8 mouse cellular contexts compared by ENCODE assay signal in the genomic region with DNA sequence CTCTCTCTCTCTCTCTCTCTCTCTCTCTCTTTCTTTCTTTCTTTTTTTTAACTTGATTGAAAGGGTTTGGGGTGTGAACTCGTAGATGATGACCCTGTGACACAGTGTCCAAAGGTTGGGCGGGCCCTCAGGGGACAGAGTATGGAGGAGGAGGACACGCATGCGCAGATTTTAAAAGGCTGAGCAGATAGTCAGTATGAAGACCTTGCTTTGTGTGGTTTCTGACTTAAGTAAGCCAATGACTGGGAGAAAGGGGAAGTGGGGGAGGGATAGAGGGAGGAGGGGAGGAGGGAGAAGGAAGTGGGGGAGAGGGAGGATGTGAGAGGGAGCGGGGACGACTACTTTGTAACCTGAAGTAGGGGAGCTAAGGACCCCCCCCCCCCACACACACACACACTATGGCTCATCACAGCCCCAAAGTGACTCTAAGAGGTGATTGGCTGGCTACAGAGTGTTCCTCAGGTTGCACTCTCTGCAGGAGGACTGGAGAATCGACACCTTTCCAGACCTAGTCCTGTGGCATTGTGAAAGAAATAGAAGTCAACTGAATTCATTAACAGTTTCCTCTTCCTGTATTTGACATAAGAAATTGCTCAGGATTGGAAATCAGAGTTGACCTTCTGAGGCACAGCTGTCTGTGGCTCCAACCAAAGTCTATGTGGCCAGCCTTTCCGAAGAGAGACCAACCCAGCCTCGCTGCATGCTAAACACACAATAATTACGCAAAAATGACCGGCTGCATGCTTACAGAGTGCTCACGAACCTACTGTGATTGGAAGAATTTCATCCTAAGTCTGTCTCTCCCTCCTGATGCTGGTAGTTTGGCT. TPM values are rescaled to one million over a fixed set of nuclear protein-coding genes. Genes with fewer than 3 reads are reported as not detected.
DNase-seq lines count a peak whose midpoint lies in the region; ATAC-seq and TF ChIP-seq lines count a peak whose summit lies in the region.

No protein-coding gene starts in this region.

- H3K4me3 ChIP-seq in lung, adult 2 months (replicated peaks; ENCODE audit: extremely low read depth, low read depth, low read length), result no peak overlapping the region
- H3K4me3 ChIP-seq in forebrain, postnatal 0 days (ENCODE audit: low read depth, low read length), result no peak overlapping the region
- H3K4me3 ChIP-seq in forebrain, embryonic 16.5 days (replicated peaks; ENCODE audit: low read length), result no peak overlapping the region

- 45% methylated on average over 12 of the region's 12 CpGs for WGBS in lung, adult 2 months
- 75% methylated on average over 12 of the region's 12 CpGs for WGBS in forebrain, postnatal 0 days
- 70% methylated on average over 12 of the region's 12 CpGs for WGBS in forebrain, embryonic 16.5 days

- TF ChIP-seq POLR2A in lung, adult 2 months (IDR thresholded peaks at IDR 0.05; ENCODE audit: borderline replicate concordance, extremely low read depth, low read depth, low read length), result no peak

- DNase-seq in lung, adult 18-20 months, result peak; percentile 66 to 72
- no peak for DNase-seq in lung, adult 2 months
- DNase-seq in embryo, embryonic 10.5 days (ENCODE audit: low spot score), result peak; percentile 63
- peak; percentile 62 to 66 for DNase-seq in kidney, postnatal 25 days
- peak; percentile 58 to 64 for DNase-seq in monocyte, adult 2 months (ENCODE audit: low read depth in 1 of 2, low spot score in 2 of 2)
- DNase-seq in forebrain, postnatal 0 days, result no peak
- no peak for DNase-seq in yolk sac, embryonic 10.5 days (ENCODE audit: low spot score)

- no peak for ATAC-seq in forebrain, postnatal 0 days
- ATAC-seq in forebrain, embryonic 16.5 days, result no peak

- no peak for TF ChIP-seq CTCF in lung, adult 2 months (IDR thresholded peaks at IDR 0.05; ENCODE audit: insufficient read depth, low read length)
- no peak for TF ChIP-seq CTCF in forebrain, postnatal 0 days (IDR thresholded peaks at IDR 0.05; ENCODE audit: low read depth)

- H3K9me3 ChIP-seq in forebrain, postnatal 0 days (ENCODE audit: low read length), result no peaks in the 10 kb centered on the region
- no peaks in the 10 kb centered on the region for H3K9me3 ChIP-seq in forebrain, embryonic 16.5 days (ENCODE audit: control insufficient read depth, low read length)

- H3K27ac ChIP-seq in forebrain, postnatal 0 days (ENCODE audit: low read depth, low read length), result no peak overlapping the region
- no peak overlapping the region for H3K27ac ChIP-seq in forebrain, embryonic 16.5 days (ENCODE audit: low read length)

- no peak overlapping the region for H3K9ac ChIP-seq in forebrain, postnatal 0 days
- no peak overlapping the region for H3K9ac ChIP-seq in forebrain, embryonic 16.5 days (replicated peaks; ENCODE audit: low read depth, low read length)

- H3K27me3 ChIP-seq in forebrain, postnatal 0 days (ENCODE audit: insufficient read depth, low read length), result no peaks in the 10 kb centered on the region
- no peaks in the 10 kb centered on the region for H3K27me3 ChIP-seq in forebrain, embryonic 16.5 days (replicated peaks; ENCODE audit: control insufficient read depth, insufficient read depth, low read length)

- no peak overlapping the region for H3K4me2 ChIP-seq in forebrain, postnatal 0 days (ENCODE audit: low read depth)
- H3K4me2 ChIP-seq in forebrain, embryonic 16.5 days (ENCODE audit: low read length), result no peak overlapping the region

- H3K36me3 ChIP-seq in forebrain, postnatal 0 days (ENCODE audit: insufficient read depth), result no peaks in the 10 kb centered on the region
- no peaks in the 10 kb centered on the region for H3K36me3 ChIP-seq in forebrain, embryonic 16.5 days (ENCODE audit: control insufficient read depth, insufficient read depth)

- H3K4me1 ChIP-seq in lung, adult 2 months (ENCODE audit: control insufficient read depth, insufficient read depth, low read length), result no peaks in the 10 kb centered on the region; the same call in 1 of the 2 replicates
- H3K4me1 ChIP-seq in forebrain, postnatal 0 days (ENCODE audit: insufficient read depth), result no peaks in the 10 kb centered on the region
- no peaks in the 10 kb centered on the region for H3K4me1 ChIP-seq in forebrain, embryonic 16.5 days (replicated peaks; ENCODE audit: control insufficient read depth, insufficient read depth, low read length)

RNA-seq across cellular contexts. Expression of gene Agps, which starts 39.4 kb away (rescaled TPM):
- polyA plus RNA-seq in lung, adult 2 months (2012; rRNA removed), result 5.7 and 10.3 TPM in 2 replicates
- 37.9 and 43.6 TPM in 2 replicates for total RNA-seq in forebrain, postnatal 0 days (2014; rRNA removed)
- polyA plus RNA-seq in forebrain, postnatal 0 days (2015; fragmentation: Nextera tagmentation; extraction: Ambion mirVana), result 6.4 and 12.6 TPM in 2 replicates
- 26.2 and 26.8 TPM in 2 replicates for polyA plus RNA-seq in forebrain, embryonic 16.5 days (2015; fragmentation: Nextera tagmentation; extraction: Ambion mirVana)

Comparison
In these comparisons a context has a peak if more than half of its experiments do, and no peak if none do; other contexts are left out.
1. DNase-seq: peak in lung, adult 18-20 months (2 of 2), embryo, embryonic 10.5 days (single experiment), kidney, postnatal 25 days (2 of 2) and monocyte, adult 2 months (2 of 2); none in lung, adult 2 months (single experiment), forebrain, postnatal 0 days (single experiment) and yolk sac, embryonic 10.5 days (single experiment).